Mouse (Mus musculus) adrenal gland, adult 18-20 months (tissue): Measurements from ENCODE around the gene Tmem189. TPM values are rescaled to one million over a fixed set of nuclear protein-coding genes. Genes with fewer than 3 reads are reported as not detected.

Source experiments
- DNase-seq, 2 experiments: peaks; one replicate each; pipeline ENCODE4 v3.0.0; 2021 to 2022; ENCODE audit warnings: low spot score in 2 of 2
- long read RNA-seq, 2 experiments: library from polyadenylated mRNA; stranded (forward); transcript quantifications; one replicate each; pipeline ENCODE4 v2.0.0; 2021
- total RNA-seq, 2 experiments: library from RNA; stranded (reverse); gene quantifications; 1 replicate in 1 of 2; 2 replicates in 1 of 2; pipeline ENCODE4 v1.2.3; 2021

Tmem189 gene
- total RNA-seq, result 10 to 100 TPM; 21.4 to 26.6 TPM
- long read RNA-seq, experiment 1, transcript Tmem189-201 (6 exons, 2,329 nt), result major isoform, 37 of 43 reads
- long read RNA-seq, experiment 1, partial matches to known transcripts, result 0 of 43 reads
- long read RNA-seq, experiment 1, other reads (novel, unspliced or antisense), result 5 of 43 reads
- long read RNA-seq, experiment 2, transcript Tmem189-201 (6 exons, 2,329 nt), result major isoform, 51 of 65 reads
- long read RNA-seq, experiment 2, partial matches to known transcripts, result 5 of 65 reads
- long read RNA-seq, experiment 2, other reads (novel, unspliced or antisense), result 8 of 65 reads

DNA sequence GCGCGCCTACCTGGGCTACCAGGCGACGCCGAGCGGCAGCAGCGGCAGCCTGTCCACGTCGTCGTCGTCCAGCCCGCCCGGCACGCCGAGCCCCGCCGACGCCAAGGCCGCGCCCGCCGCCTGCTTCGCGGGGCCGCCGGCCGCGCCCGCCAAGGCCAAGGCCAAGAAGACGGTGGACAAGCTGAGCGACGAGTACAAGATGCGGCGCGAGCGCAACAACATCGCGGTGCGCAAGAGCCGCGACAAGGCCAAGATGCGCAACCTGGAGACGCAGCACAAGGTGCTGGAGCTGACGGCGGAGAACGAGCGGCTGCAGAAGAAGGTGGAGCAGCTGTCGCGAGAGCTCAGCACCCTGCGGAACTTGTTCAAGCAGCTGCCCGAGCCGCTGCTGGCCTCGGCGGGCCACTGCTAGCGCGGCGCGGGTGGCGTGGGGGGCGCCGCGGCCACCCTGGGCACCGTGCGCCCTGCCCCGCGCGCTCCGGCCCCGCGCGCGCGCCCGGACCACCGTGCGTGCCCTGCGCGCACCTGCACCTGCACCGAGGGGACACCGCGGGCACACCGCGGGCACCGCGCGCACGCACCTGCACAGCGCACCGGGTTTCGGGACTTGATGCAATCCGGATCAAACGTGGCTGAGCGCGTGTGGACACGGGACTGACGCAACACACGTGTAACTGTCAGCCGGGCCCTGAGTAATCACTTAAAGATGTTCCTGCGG, at the start of gene Tmem189:
Gene Tmem189, minus strand, starts transcription at position 322 of the 718 bp plus-strand sequence.
- DNase-seq, result peak; percentile 61 to 69

DNA sequence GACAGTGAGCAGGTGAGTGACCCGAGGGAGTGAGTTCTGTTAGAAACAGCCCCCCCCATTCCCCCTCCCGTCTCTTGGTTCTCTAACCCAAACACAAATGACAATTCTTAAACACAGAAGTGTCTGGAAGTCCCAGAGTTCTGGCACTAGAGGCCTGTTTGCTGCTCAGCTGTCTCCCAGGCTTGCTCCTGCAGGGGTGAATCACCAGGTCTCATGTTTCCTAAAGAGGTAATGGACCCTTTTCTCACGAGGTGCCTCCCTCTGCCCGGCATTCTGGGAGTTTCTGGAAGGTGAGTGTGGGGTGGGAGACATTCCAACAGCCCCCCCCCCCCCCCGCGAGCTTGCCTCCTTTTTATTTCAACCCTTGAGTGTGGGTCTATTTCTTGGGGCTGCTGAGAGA, 49.4 kb upstream of the Tmem189 start:
- no peak for DNase-seq

DNA sequence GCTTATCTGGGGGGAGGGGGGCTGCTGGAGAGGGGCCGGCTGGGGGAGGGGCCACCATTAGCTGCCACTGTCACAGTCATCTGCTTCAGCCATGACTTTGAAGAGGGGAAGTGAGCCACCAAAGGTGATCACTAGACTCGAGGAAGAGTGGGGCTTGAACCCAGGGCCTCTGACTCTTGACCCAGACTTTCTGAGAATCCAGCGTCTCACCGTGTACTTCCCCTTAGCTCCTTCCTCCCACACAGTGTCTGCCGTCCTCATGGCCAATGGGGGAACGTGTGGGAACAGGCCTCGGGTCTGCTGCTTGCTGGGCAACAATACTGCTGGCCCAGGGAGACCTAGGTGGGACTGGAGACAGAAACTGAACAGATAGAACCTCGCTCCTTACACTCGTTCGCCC, 45.2 kb upstream of the Tmem189 start:
- DNase-seq, result no peak

DNA sequence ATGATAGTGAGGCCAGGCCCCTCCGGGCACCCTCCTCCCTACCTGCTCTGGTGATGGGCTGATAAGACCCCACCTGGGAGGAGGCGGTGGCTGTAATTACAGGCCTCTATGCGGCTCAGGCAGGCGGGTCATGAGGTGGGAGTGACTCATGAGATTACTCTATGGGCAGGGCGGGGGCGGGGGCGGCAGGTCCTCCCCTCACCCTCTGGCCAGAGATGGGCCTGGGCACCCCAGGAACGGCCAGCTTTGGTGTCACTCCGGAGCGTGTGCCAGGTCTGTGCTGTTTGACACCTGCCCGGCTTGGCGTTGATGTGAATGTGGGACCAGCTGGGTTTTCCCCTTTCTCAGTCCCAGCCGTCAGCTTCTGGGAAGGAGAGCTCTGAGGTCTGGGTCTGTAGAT, 41.5 kb upstream of the Tmem189 start:
- no peak for DNase-seq

DNA sequence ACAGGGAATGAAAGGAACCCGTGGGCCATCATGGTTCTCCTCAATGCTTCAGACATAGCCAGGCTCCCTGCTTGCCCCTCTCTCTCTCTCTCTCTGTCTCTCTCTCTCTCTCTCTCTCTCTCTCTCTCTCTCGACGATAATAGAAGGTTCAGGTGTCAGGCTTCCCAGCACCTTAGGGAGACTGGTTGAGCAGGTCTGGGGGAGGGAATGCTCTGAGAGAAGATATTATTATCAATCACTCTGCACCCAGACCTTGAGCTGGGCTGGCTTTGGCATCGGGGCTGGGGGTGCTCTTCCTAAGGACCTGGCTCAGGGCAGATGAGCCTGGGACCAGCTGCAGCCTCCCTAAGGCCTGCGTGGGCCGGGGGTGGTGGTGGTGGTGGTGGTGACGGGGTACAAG, 40.4 kb upstream of the Tmem189 start:
- DNase-seq, result no peak

DNA sequence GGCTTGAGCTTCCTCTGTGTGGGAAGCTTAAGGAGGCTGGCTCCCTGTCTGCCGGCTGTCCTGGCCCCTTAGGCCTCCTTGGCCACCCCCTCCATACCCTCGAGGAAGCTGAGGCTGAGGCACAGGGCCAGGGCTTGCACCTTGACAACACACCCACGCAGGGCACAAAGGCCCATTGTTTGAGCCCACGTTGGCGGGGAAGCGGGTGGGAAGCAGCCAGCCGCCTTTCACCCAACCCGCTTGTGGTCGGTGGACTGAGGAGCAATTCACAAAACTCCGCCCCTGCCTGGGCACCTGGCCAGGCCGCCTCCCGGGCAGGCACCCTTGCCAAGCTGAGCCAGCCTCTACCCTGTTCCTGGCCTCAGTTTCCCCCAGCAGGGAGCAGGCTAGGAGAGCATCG, 37.5 kb upstream of the Tmem189 start:
- no peak for DNase-seq

DNA sequence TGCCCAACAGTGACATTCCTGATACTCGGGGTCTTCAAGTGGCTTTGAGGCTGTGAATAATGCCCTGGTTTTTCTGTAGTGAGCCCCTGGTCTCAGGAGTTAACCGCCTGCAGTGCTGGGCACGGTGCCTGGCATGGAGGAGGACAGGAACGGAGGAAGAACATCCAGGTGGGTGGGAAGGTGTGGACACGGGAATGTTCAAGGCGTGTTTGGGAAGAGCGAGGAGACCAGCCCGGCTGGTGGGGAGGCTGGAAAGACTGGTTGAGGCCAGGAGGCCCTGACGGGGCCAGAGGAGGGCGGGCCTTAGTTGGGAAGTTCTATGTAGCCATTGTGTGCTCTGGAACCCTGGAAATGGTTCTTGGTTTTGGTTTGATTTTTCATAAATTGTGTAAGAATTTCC, 36.3 kb upstream of the Tmem189 start:
- no peak for DNase-seq

DNA sequence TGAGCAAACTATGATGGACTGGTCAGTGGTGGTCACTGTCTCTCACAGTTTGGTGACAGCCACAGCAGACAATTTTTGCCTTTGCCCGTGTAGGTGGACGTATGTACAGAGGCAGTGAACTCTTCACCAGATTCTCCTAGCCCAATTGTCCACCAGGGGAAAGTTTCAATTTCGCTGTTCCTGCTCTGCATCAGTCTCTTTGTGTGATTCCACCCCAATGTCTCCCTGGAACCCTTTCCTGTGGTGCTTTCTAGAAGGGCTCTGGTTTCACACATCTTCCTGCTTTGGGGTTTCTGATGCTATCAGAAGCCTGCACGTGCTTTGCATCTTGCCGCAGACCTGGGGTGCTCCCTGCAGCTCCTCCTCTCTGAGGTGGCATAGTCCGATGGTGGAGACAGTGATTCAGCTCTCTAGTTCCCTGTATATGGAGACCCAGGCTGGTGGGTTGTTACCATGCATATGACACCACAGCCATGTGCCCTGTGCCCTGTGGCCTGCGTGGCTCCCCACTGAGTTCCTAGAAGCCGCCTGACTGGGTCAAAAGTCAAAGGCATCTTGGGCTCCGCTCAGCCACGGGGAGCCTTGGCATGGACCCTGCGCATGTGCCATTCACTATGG, 34.1 kb upstream of the Tmem189 start:
- no peak for DNase-seq

DNA sequence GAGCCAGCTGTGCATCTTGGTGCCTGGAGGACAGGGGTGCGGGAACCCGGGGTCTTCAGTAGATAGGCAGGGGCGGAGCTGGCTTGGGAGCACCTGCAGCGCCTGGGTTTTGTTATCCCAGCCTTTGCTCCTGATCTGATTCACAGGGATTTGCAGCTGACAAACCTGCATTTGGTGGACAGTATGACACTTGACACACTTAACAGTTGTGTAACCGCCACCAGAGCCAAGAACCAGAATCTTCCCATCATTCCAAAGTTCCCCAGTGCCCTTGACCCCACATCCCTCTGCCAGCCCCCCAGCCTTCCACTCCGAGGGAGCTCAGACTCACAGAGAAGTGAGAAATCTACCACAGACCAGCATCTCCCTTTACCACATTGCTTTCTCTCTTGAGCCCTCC, 32.9 kb upstream of the Tmem189 start:
- no peak for DNase-seq

DNA sequence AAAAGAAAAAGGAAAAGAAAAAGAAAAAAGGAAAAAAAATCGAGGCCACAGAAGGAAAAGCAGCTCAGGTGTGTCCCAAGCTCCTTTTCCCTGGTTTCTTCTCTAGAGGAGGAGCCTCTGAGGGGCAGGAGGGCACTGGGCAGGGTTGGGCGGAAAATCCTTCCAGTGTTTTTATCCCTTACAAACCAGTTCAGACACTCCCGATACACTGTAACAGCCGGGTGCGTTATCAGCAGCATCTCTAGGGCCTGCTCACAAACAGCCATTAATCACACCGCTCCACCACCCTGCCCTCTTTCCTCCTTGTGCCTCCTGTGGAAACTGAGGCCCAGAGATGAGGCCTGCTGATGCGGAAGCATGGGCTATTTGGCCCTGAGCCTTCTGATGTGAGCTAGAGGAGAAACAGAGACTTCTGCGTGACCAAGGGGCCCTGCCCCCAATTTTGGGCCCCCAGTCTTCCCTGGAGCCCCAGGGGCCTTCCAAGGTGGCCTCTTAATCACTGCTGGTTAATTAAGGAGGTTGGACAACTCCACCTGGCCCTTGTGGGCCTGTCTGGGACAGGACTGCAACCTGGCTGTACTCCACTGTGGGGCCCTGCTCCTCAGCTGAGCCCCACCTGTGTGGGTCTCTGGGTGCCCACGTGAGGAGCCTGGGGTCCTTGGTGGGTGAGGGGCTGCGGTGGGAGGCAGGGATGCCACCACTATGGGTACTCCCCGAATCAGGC, 31.7 kb upstream of the Tmem189 start:
- no peak for DNase-seq

DNA sequence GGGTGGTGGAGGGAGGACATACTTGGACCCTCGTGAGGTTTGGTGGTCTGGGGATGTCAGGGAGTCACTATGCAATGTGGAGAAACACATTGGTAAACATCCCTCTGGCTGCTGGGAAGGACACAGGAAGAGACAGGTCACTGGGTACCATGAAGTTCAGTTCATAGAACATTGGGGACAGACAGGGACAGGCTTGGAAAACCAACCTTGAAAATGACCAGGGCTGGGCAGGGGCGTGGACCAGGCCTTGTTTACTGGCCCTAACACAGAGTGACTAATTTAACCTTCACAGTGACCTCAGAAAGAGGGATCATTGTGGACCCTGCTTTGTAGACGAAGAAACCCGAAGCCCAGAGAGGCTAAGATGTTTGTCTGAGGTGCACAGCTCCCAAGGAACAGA, 29.9 kb upstream of the Tmem189 start:
- no peak for DNase-seq

DNA sequence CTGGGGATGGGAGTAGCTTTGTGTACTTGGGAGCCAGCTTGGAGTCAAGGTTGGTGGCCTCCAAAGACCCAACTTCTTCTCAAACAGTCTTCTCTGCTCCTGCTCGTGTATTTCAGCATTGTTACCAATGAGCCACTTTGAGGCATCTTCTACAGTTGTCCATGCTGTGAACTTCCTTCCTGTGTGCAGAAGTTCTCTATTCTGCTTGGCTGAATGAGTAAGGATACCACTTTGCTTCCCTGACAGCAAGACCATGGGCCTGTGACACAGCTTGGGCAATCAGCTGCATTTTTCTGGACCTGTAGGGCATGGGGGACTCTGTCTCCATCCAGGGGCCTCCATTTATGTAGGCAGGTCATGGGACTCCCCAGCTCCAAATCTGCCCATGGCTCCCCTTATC, 27.6 kb upstream of the Tmem189 start:
- DNase-seq, result no peak

DNA sequence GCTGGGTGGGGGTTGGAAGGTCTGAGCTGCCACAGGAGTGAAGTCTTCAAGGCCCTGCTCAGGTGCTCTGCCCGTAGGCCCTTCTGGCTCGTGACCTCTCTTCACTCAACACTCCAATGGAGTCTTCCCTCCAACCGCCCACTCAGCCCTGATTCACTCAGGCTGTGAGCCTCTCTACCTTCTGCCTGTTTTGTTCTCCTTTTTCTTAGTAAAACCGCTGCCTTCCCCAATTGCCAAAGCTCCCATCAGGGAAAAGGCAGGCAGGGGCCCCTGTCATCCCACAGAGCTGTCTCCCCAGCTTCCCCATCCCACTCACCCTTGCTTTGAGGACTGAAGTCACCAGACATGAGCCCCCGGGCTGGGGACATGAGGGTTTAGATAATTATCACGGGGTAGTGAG, 25.4 kb upstream of the Tmem189 start:
- no peak for DNase-seq

DNA sequence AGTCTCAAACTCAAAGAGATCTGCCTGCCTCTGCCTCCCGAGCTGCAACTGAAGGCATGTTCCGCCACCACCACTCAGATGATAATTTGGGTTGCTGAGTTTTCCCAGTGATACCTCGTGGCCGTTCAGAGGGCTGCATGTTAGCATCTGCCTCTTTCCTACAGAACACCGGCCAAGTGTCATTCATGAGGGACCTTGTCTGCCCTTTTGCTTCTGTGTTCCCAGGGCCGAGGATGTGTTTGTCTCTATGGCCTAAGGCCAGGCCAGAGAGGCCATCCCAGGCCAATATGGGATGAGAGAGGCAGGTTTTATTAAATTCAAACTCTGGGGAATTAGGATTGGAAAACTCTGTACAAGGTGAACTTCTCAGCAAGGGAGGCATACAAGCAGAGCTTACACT, 24.7 kb upstream of the Tmem189 start:
- DNase-seq, result no peak

DNA sequence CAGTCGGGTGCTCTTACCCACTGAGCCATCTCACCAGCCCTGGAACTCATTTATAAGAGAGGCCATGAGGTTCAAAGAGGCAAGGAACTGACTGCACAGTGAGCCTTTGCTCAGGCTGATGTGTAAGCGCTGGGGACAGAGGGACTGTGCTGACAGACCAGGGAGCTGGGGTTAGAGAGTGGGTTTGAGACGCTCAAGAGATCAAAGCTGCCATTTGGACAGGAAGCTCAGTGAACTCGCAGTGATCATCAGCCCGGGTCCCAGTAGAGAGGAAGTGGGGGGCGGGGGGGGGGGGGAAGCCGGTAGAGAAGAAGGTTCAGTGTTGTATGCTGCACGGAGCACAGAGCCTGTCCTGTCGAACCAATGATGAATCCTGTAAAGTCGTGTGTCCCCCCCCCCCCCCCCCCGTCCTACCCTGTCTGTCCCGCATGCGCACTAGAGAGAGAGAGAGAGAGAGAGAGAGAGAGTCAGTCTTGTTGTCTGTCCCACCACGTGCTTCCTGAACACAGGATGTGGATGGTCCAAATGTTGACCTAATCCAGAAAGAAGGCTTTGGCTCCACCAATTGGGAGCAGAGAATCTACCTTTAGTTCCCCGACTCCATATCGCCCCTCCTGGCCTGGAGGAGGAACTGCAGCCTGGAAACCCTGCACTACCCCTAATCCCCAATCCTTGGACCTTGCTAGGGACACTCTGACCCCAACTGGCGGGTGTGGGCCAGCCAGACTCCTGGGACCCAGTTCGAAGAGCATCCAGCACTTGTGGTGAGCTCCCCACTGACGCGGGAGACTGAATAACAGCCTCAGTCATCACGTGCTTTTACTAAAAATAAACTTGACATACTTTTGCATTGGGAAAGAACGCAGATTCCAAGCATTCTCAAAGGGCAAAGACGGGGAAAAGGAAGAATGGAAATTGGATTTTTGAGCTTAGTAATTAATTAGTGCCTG, 23.5 kb upstream of the Tmem189 start:
- DNase-seq, result no peak

DNA sequence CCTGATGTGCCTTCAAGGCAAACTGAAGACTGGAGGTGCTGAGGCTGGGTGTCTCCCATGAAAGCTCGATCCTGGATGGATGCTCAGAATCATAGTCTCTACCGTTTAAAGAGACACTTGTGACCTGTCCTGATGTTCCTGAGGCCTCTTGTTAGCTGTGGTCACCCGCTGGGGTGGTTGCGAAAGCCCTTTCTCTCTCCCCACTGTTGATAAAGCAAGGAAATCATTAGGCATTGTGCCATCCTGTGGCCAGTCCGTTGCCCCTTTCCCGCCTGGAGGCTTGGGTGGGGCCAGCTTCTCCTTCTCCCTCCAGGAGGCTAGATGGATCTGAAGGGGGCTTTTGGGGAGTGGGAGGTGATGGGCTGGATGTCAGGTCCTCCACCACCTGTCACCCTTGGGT, 21.0 kb upstream of the Tmem189 start:
- no peak for DNase-seq

DNA sequence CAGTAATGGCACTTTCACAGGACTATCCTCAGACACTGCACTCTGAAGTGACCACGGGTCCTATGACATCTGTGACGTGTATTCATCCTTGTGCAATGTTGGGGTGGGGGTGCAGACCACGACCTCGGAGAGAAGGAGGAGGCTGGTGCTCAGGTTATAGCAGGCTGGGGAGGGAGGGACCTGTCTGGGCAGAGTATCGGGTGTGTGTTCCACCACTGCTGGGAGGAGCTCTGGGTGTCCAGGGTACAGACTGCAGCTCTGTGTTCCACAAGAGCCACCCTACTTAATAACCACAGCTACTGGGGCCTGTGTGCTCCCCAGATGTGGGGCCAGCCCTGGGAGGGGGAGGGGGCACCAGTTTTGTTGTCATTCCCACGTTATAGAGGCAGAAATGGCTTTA, 20.3 kb upstream of the Tmem189 start:
- DNase-seq, result no peak

DNA sequence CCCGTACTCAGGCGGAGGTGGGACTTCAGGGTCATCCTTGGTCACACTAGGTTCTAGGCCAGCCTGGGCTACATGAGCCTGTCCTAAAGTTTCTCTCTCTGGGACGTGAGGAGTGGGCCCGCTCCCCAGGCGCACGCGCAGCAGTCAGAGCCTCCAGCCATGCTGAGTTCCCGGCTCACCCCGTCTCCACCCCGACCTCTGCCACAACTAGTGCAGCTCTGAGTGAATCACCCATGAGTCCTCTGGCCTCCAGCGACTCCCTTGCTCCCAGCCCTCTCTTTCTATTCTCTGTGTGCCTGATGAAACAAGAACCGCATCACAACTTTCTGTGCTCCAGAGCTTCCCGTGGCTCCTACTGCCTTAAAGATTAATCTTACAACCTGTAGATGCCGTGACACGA, 18.8 kb upstream of the Tmem189 start:
- no peak for DNase-seq

DNA sequence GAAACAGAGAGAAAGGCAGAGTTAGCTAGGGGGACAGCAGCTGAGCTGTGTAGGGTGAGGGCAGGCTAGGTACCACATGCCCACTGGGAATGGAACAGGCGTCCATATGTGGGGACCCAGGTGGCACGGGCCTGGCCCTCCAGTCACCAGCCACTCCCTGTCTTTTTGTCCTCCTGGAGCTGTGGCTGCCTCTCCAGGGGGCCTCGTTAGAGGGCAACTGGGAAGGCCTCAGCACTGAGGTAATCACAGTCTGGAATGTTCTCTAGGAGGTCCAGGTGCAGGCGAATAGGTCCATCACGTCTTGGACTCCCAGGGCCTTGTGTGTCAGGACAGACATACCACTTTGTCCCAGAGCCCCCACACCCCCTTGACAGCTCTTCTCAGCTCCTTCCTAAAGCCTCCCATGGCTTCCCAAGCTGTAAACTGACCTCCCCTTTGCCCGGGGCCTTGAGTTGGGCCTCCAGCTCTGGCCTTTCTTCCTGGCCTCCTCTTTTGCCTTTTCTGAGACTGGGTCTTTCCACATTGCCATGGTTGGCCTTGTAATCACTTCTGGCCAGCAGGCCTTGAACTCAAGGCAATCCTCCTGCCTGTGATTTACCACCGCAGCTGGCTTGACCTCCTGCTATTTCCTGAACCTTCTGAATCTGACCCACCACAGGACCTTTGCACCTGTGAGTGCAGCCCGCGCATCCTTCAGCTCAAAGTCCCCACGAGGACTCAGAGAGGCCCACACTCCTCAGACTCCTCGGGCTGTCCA, 16.7 kb upstream of the Tmem189 start:
- DNase-seq, result no peak

DNA sequence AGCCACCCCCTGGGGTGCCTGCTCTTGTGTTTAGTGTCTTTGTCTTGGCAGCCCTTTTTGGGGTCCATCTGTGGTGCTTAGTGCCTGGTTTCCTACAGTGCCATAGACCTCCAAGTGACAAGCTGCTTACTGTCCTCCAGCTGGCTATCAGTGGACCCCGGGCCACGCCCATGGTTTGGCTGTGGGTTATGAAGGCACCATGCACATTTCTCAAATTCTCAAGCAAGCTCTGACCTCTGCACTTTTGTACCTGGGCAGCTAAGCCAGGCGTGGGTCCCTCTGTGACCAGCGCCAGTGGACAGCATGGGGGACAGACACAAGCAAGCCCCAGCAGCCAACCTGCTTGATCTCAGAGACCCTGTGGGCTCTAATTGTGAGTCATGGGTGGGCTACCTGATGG, 14.8 kb upstream of the Tmem189 start:
- DNase-seq, result no peak
